Comparison of ENCODE assay signal across 17 mouse cellular contexts in genomic region chr1:166344300-166345077, GRCm38 (mm10). TPM values are rescaled to one million over a fixed set of nuclear protein-coding genes. Genes with fewer than 3 reads are reported as not detected.
A peak's percentile ranks its signal among the peaks of the same experiment; 100 is the strongest.
DNase-seq lines count a peak whose midpoint lies in the region; ATAC-seq lines count a peak whose summit lies in the region.
"Had no signal": no experiment of that assay in that cellular context is flagged by ENCODE, and none has a peak within 500 bp of the region (broad histone marks: within the 10 kb centered on the region; RNA-seq: fewer than 3 reads in every experiment).

No protein-coding gene starts in this region.

- no peak overlapping the region for H3K9ac ChIP-seq in forebrain, embryonic 11.5 days (ENCODE audit: low read length)
- no peak overlapping the region for H3K9ac ChIP-seq in midbrain, embryonic 14.5 days (replicated peaks; ENCODE audit: low read length)
- H3K9ac ChIP-seq: stomach, embryonic 15.5 days had no signal

- H3K27me3 ChIP-seq in forebrain, embryonic 11.5 days (ENCODE audit: control insufficient read depth, insufficient read depth, low read length) = no peaks in the 10 kb centered on the region
- no peaks in the 10 kb centered on the region for H3K27me3 ChIP-seq in forebrain, embryonic 10.5 days (ENCODE audit: poor library complexity, severe bottlenecking)
- no peaks in the 10 kb centered on the region for H3K27me3 ChIP-seq in hindbrain, embryonic 10.5 days (ENCODE audit: insufficient read depth, poor library complexity, severe bottlenecking)
- no peaks in the 10 kb centered on the region for H3K27me3 ChIP-seq in midbrain, embryonic 14.5 days (ENCODE audit: control insufficient read depth, insufficient read depth, low read length)
- H3K27me3 ChIP-seq: stomach, embryonic 15.5 days had no signal

- H3K4me3 ChIP-seq in forebrain, embryonic 11.5 days (ENCODE audit: low read depth, low read length) = no peak overlapping the region
- H3K4me3 ChIP-seq in forebrain, embryonic 10.5 days = no peak overlapping the region
- no peak overlapping the region for H3K4me3 ChIP-seq in hindbrain, embryonic 10.5 days
- no peak overlapping the region for H3K4me3 ChIP-seq in midbrain, embryonic 14.5 days (replicated peaks; ENCODE audit: low read depth, low read length)
- H3K4me3 ChIP-seq: megakaryocyte, embryonic 14.5 days; stomach, embryonic 15.5 days had no signal

- H3K9me3 ChIP-seq in forebrain, embryonic 11.5 days (ENCODE audit: control insufficient read depth, low read length) = no peaks in the 10 kb centered on the region
- H3K9me3 ChIP-seq in forebrain, embryonic 10.5 days = no peaks in the 10 kb centered on the region
- no peaks in the 10 kb centered on the region for H3K9me3 ChIP-seq in hindbrain, embryonic 10.5 days
- H3K9me3 ChIP-seq in midbrain, embryonic 14.5 days (ENCODE audit: control insufficient read depth, low read length) = no peaks in the 10 kb centered on the region
- H3K9me3 ChIP-seq: G1E; stomach, embryonic 15.5 days had no signal

- no peaks in the 10 kb centered on the region for H3K4me1 ChIP-seq in forebrain, embryonic 11.5 days (replicated peaks; ENCODE audit: control insufficient read depth, insufficient read depth, low read length)
- H3K4me1 ChIP-seq in forebrain, embryonic 10.5 days = peaks cover 16% of the 10 kb centered on the region
- peaks cover 13% of the 10 kb centered on the region for H3K4me1 ChIP-seq in hindbrain, embryonic 10.5 days (replicated peaks)
- H3K4me1 ChIP-seq in midbrain, embryonic 14.5 days (ENCODE audit: control insufficient read depth, insufficient read depth, low read length) = peaks cover 8% of the 10 kb centered on the region
- H3K4me1 ChIP-seq: megakaryocyte, embryonic 14.5 days; stomach, embryonic 15.5 days had no signal

- DNase-seq in forebrain, embryonic 11.5 days (ENCODE audit: low spot score) = peak; percentile 68
- no peak for DNase-seq in forebrain, embryonic 10.5 days (ENCODE audit: extremely low spot score, low spot score)
- DNase-seq in brain, adult 2 months (ENCODE audit: low read depth, low spot score) = peak; percentile 70
- DNase-seq in hindbrain, embryonic 10.5 days (ENCODE audit: low spot score) = peak; percentile 19
- DNase-seq in midbrain, embryonic 14.5 days = peak; percentile 83
- DNase-seq in spleen, postnatal 4 days (ENCODE audit: low spot score in 2 of 2) = no peak
- no peak for DNase-seq in retina, embryonic 14.5 days (ENCODE audit: low spot score)
- no peak for DNase-seq in cerebellum, postnatal 4 days (ENCODE audit: low spot score in 2 of 2)
- DNase-seq: cerebellum, postnatal 25 days; heart, adult 11 months; heart, postnatal 4 days; lung, adult 18-20 months had no signal

- H3K27ac ChIP-seq in forebrain, embryonic 11.5 days (ENCODE audit: low read depth, low read length) = no peak overlapping the region
- no peak overlapping the region for H3K27ac ChIP-seq in forebrain, embryonic 10.5 days
- H3K27ac ChIP-seq in hindbrain, embryonic 10.5 days = no peak overlapping the region
- H3K27ac ChIP-seq in midbrain, embryonic 14.5 days (replicated peaks; ENCODE audit: low read depth, low read length) = no peak overlapping the region
- H3K27ac ChIP-seq: kidney, postnatal 0 days; stomach, embryonic 15.5 days had no signal

- ATAC-seq in forebrain, embryonic 11.5 days (replicated peaks; ENCODE audit: low FRiP score) = peak; percentile 53; the same call in 1 of the 2 replicates
- ATAC-seq in midbrain, embryonic 14.5 days (ENCODE audit: low FRiP score, low TSS enrichment) = no peak; the same call in 1 of the 2 replicates
- ATAC-seq: activated CD4-positive, CD25-positive, alpha-beta regulatory T cell, adult 4 months had no signal

- 54% methylated on average over 8 of the region's 8 CpGs for WGBS in forebrain, embryonic 11.5 days
- 76% methylated on average over 8 of the region's 8 CpGs for WGBS in forebrain, embryonic 10.5 days
- 65% methylated on average over 8 of the region's 8 CpGs for WGBS in hindbrain, embryonic 10.5 days
- 32% methylated on average over 8 of the region's 8 CpGs for WGBS in midbrain, embryonic 14.5 days

- no peak overlapping the region for H3K4me2 ChIP-seq in forebrain, embryonic 11.5 days (ENCODE audit: low read depth, low read length, severe bottlenecking)
- H3K4me2 ChIP-seq in midbrain, embryonic 14.5 days (ENCODE audit: low read length) = no peak overlapping the region
- H3K4me2 ChIP-seq: stomach, embryonic 15.5 days had no signal

- no peaks in the 10 kb centered on the region for H3K36me3 ChIP-seq in forebrain, embryonic 11.5 days (ENCODE audit: control insufficient read depth, insufficient read depth, low read length)
- H3K36me3 ChIP-seq in forebrain, embryonic 10.5 days (replicated peaks) = no peaks in the 10 kb centered on the region
- H3K36me3 ChIP-seq in hindbrain, embryonic 10.5 days = no peaks in the 10 kb centered on the region
- no peaks in the 10 kb centered on the region for H3K36me3 ChIP-seq in midbrain, embryonic 14.5 days (ENCODE audit: control insufficient read depth, insufficient read depth, low read length)
- H3K36me3 ChIP-seq: G1E; stomach, embryonic 15.5 days had no signal

RNA-seq across cellular contexts. Expression of gene Tada1, which starts 34.4 kb away (rescaled TPM):
- 64.0 and 70.1 TPM in 2 replicates for polyA plus RNA-seq in forebrain, embryonic 11.5 days (2014; fragmentation: Nextera tagmentation; extraction: Ambion mirVana)
- 66.8 and 69.4 TPM in 2 replicates for polyA plus RNA-seq in forebrain, embryonic 10.5 days (2016; fragmentation: Nextera tagmentation; extraction: Ambion mirVana)
- 58.7 and 60.3 TPM in 2 replicates for polyA plus RNA-seq in hindbrain, embryonic 10.5 days (2016; fragmentation: Nextera tagmentation; extraction: Ambion mirVana)
- 94.3 and 99.7 TPM in 2 replicates for polyA plus RNA-seq in midbrain, embryonic 14.5 days (2014; fragmentation: Nextera tagmentation; extraction: Ambion mirVana)

Comparison
In these comparisons a context has a peak if more than half of its experiments do, and no peak if none do; other contexts are left out.
1. DNase-seq: peak in forebrain, embryonic 11.5 days (single experiment), brain, adult 2 months (single experiment), hindbrain, embryonic 10.5 days (single experiment) and midbrain, embryonic 14.5 days (single experiment); none in forebrain, embryonic 10.5 days (single experiment), spleen, postnatal 4 days (0 of 2), retina, embryonic 14.5 days (single experiment) and cerebellum, postnatal 4 days (0 of 2).